Mouse (Mus musculus): Measurements from ENCODE around the gene Smarce1. TPM values are rescaled to one million over a fixed set of nuclear protein-coding genes. Genes with fewer than 3 reads are reported as not detected.

Smarce1 gene
- polyA plus RNA-seq, 1 experiment from 2014 or later = 135 TPM

GRCm38 (mm10) chr11:99229641-99230260, 1.1 kb downstream of the Smarce1 start:
- ChIA-PET POLR2A (interaction anchor here (1.0 to 1.2 kb wide), 2 partner anchors 10 to 23 kb away, joined by 4 to 6 read pairs; no protein-coding TSS in a partner anchor), CTCF (interaction anchor here (1.0 to 1.3 kb wide), 2 partner anchors 15 to 23 kb away, joined by 4 read pairs; no protein-coding TSS in a partner anchor)
- no peaks in the 10 kb centered on the region for H3K27me3 ChIP-seq
- no peak for ATAC-seq
- in situ Hi-C loops (cut with MboI; ENCODE audit: low pct_unique_long_range_greater_than_20kb) = no loop called here
- no peak for DNase-seq (ENCODE audit: low read depth, low spot score)
- no peak for TF ChIP-seq CTCF (IDR thresholded peaks at IDR 0.05)

- no peaks in the 10 kb centered on the region for H3K27me3 ChIP-seq
- no peak for TF ChIP-seq CTCF (IDR thresholded peaks at IDR 0.05)
- no peak for ATAC-seq
- ChIA-PET CTCF (no interaction called here), POLR2A (no interaction called here)
- in situ Hi-C loops (cut with MboI; ENCODE audit: low pct_unique_long_range_greater_than_20kb) = no loop called here
- DNase-seq (ENCODE audit: low read depth, low spot score) = no peak
These were observed 4.5 kb downstream of the Smarce1 start for GRCm38 (mm10) chr11:99226298-99226697.

GRCm38 (mm10) chr11:99223310-99223709, 7.5 kb downstream of the Smarce1 start:
- POLR2A ChIA-PET = no interaction called here
- ATAC-seq = no peak

GRCm38 (mm10) chr11:99221811-99222210, 9.0 kb downstream of the Smarce1 start:
- CTCF ChIA-PET = no interaction called here
- in situ Hi-C loops (cut with MboI; ENCODE audit: low pct_unique_long_range_greater_than_20kb) = no loop called here
- DNase-seq (ENCODE audit: low read depth, low spot score) (no peak), ATAC-seq (peak; percentile 90)
- TF ChIP-seq CTCF (IDR thresholded peaks at IDR 0.05) = no peak
- POLR2A ChIA-PET = no interaction called here
- no peaks in the 10 kb centered on the region for H3K27me3 ChIP-seq

More at GRCm38 (mm10) chr11:99223310-99223709, 7.5 kb downstream of the Smarce1 start:
- CTCF ChIA-PET = interaction anchor here (1.5 kb wide), 1 partner anchor 17 kb away, joined by 4 read pairs; no protein-coding TSS in a partner anchor
- in situ Hi-C loops (cut with MboI; ENCODE audit: low pct_unique_long_range_greater_than_20kb) = no loop called here
- no peak for DNase-seq (ENCODE audit: low read depth, low spot score)
- no peak for TF ChIP-seq CTCF (IDR thresholded peaks at IDR 0.05)
- no peaks in the 10 kb centered on the region for H3K27me3 ChIP-seq

GRCm38 (mm10) chr11:99217248-99217986, 13.4 kb downstream of the Smarce1 start:
- ATAC-seq = no peak
- in situ Hi-C loops (cut with MboI; ENCODE audit: low pct_unique_long_range_greater_than_20kb) = no loop called here

GRCm38 (mm10) chr11:99216181-99216580, 14.6 kb downstream of the Smarce1 start:
- no peak for TF ChIP-seq CTCF (IDR thresholded peaks at IDR 0.05)
- ATAC-seq (no peak), DNase-seq (ENCODE audit: low read depth, low spot score) (no peak)
- CTCF ChIA-PET = no interaction called here
- H3K27me3 ChIP-seq = no peaks in the 10 kb centered on the region
- in situ Hi-C loops (cut with MboI; ENCODE audit: low pct_unique_long_range_greater_than_20kb) = no loop called here
- POLR2A ChIA-PET = interaction anchor here (0.6 kb wide), 1 partner anchor 22 kb away, joined by 3 read pairs; no protein-coding TSS in a partner anchor

More at GRCm38 (mm10) chr11:99217248-99217986, 13.4 kb downstream of the Smarce1 start:
- TF ChIP-seq CTCF (IDR thresholded peaks at IDR 0.05) = peak; percentile 38
- no peak for DNase-seq (ENCODE audit: low read depth, low spot score)
- ChIA-PET CTCF (no interaction called here), POLR2A (no interaction called here)
- no peaks in the 10 kb centered on the region for H3K27me3 ChIP-seq

- in situ Hi-C loops (cut with MboI; ENCODE audit: low pct_unique_long_range_greater_than_20kb) = no loop called here
- H3K27me3 ChIP-seq = no peaks in the 10 kb centered on the region
- CTCF ChIA-PET = no interaction called here
- POLR2A ChIA-PET = no interaction called here
- DNase-seq (ENCODE audit: low read depth, low spot score) = no peak
- TF ChIP-seq CTCF (IDR thresholded peaks at IDR 0.05) = no peak
- no peak for ATAC-seq
These were observed 18.1 kb downstream of the Smarce1 start for GRCm38 (mm10) chr11:99212693-99213092.

- CTCF ChIA-PET = no interaction called here
- ATAC-seq = no peak
- TF ChIP-seq CTCF (IDR thresholded peaks at IDR 0.05) = no peak
- no peaks in the 10 kb centered on the region for H3K27me3 ChIP-seq
- in situ Hi-C loops (cut with MboI; ENCODE audit: low pct_unique_long_range_greater_than_20kb) = no loop called here
- POLR2A ChIA-PET = no interaction called here
- no peak for DNase-seq (ENCODE audit: low read depth, low spot score)
These were observed 18.9 kb downstream of the Smarce1 start for GRCm38 (mm10) chr11:99211964-99212363.

GRCm38 (mm10) chr11:99208105-99208669, 22.6 kb downstream of the Smarce1 start:
- no peaks in the 10 kb centered on the region for H3K27me3 ChIP-seq
- ChIA-PET CTCF (no interaction called here), POLR2A (no interaction called here)
- ATAC-seq (no peak), DNase-seq (ENCODE audit: low read depth, low spot score) (no peak)
- in situ Hi-C loops (cut with MboI; ENCODE audit: low pct_unique_long_range_greater_than_20kb) = no loop called here
- no peak for TF ChIP-seq CTCF (IDR thresholded peaks at IDR 0.05)

- in situ Hi-C loops (cut with MboI; ENCODE audit: low pct_unique_long_range_greater_than_20kb) = no loop called here
- TF ChIP-seq CTCF (IDR thresholded peaks at IDR 0.05) = peak; percentile 4
These were observed 23.4 kb downstream of the Smarce1 start for GRCm38 (mm10) chr11:99207449-99207848.

More at GRCm38 (mm10) chr11:99207449-99207848, 23.4 kb downstream of the Smarce1 start:
- ATAC-seq (peak; percentile 26), DNase-seq (ENCODE audit: low read depth, low spot score) (no peak)
- CTCF ChIA-PET = interaction anchor here (1.3 to 1.9 kb wide), 3 partner anchors 11 to 23 kb away, joined by 4 to 5 read pairs (median 4); no protein-coding TSS in a partner anchor
- POLR2A ChIA-PET = interaction anchor here (1.0 to 2.0 kb wide), 2 partner anchors 11 to 23 kb away, joined by 3 to 6 read pairs; no protein-coding TSS in a partner anchor
- no peaks in the 10 kb centered on the region for H3K27me3 ChIP-seq

Data from Patski (cell line).